Mouse (Mus musculus) hindbrain, embryonic 11.5 days (tissue): ENCODE measurements around the gene Micu1. TPM values are rescaled to one million over a fixed set of nuclear protein-coding genes. Genes with fewer than 3 reads are reported as not detected.

Source experiments
- ATAC-seq: fragments of 200-750 bp; cut with Nextera tagmentation; 2 replicates; pipeline ENCODE4 v1.8.0; 2017; ENCODE audit warnings: mild to moderate bottlenecking, moderate TSS enrichment, moderate library complexity; ENCODE audit not compliant: low FRiP score
- DNase-seq: peaks from one replicate; pipeline ENCODE4 v3.0.0-alpha.2; 2015; ENCODE audit warnings: low spot score
- H3K27ac ChIP-seq: fragments of 300-500 bp; sonication (generic); 2 replicates; pipeline ENCODE4 v1.5.1; 2014; ENCODE audit warnings: mild to moderate bottlenecking, low read depth, low read length
- H3K27me3 ChIP-seq: fragments of 300-500 bp; sonication (generic); 2 replicates; pipeline ENCODE4 v1.6.1; 2014; ENCODE audit warnings: mild to moderate bottlenecking, low read length, moderate library complexity, mixed read lengths; ENCODE audit not compliant: control insufficient read depth, insufficient read depth
- H3K36me3 ChIP-seq: fragments of 300-500 bp; sonication (generic); 2 replicates; pipeline ENCODE4 v1.6.1; 2014; ENCODE audit warnings: mild to moderate bottlenecking, low read length, moderate library complexity, mixed read lengths; ENCODE audit not compliant: control insufficient read depth, insufficient read depth
- H3K4me1 ChIP-seq: fragments of 300-500 bp; sonication (generic); replicated peaks from 2 replicates; pipeline ENCODE4 v1.6.1; 2014; ENCODE audit warnings: low read length, mixed read lengths; ENCODE audit not compliant: control insufficient read depth, insufficient read depth
- H3K4me2 ChIP-seq: fragments of 300-500 bp; sonication (generic); replicated peaks from 2 replicates; pipeline ENCODE4 v1.6.1; 2014; ENCODE audit warnings: mild to moderate bottlenecking, low read depth, low read length
- H3K4me3 ChIP-seq: fragments of 300-500 bp; sonication (generic); 2 replicates; pipeline ENCODE4 v1.5.1; 2014; ENCODE audit warnings: low read depth, low read length
- H3K9ac ChIP-seq: fragments of 300-500 bp; sonication (generic); 2 replicates; pipeline ENCODE4 v1.6.1; 2014; ENCODE audit warnings: low read depth, low read length
- H3K9me3 ChIP-seq: fragments of 300-500 bp; sonication (generic); 2 replicates; pipeline ENCODE4 v1.6.1; 2016; ENCODE audit warnings: low read length; ENCODE audit not compliant: control insufficient read depth
- WGBS: fragments of 180-500 bp; shearing (Covaris S2); extraction: QIAGEN DNeasy Blood & Tissue Kit; methylation state at CpG from one replicate; pipeline ENCODE4 v1.1.7; 2014; 5-methylcytosine and 5-hydroxymethylcytosine counted together
- polyA plus RNA-seq: library from polyadenylated mRNA; unstranded; fragments of >200 nt; fragmentation: Nextera tagmentation; extraction: Ambion mirVana; gene quantifications from 2 replicates; pipeline ENCODE4 v1.2.1, GENCODE M21; 2014

Micu1 gene
- polyA plus RNA-seq, 1 experiment from 2014 or later, result 69.0 TPM

DNA sequence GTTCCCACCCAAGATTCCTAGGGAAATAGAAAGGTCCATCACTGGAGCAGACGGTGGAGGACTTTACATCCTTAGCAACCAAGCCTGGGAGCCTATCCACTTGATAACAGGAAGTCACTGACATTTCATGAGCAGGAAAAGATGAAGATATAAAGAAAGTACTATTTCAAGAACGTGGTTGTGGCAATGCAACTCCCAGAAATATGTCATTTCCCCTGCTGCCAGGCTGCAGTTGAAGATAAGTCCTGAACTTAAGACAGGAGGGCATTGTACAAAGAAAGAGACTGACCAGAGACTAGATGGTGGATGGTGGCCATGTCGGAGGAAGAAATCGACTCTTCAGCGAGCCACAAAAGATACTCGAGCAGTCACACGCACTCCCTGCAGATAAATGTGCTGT lies 129.7 kb downstream of the Micu1 start:
- Histone ChIP-seq H3K4me3 (no peak overlapping the region), H3K27me3 (no peaks in the 10 kb centered on the region), H3K9me3 (no peaks in the 10 kb centered on the region), H3K27ac (no peak overlapping the region), H3K36me3 (peaks cover 8% of the 10 kb centered on the region), H3K4me2 (no peak overlapping the region), H3K4me1 (no peaks in the 10 kb centered on the region), H3K9ac (no peak overlapping the region)
- DNase-seq (no peak), ATAC-seq (no peak)
- 88% methylated on average over 7 of the region's 7 CpGs for WGBS

GRCm38 (mm10) chr10:59835301-59836155 lies 133.3 kb downstream of the Micu1 start:
- no peak for ATAC-seq
- Histone ChIP-seq H3K4me2 (no peak overlapping the region), H3K9ac (no peak overlapping the region), H3K36me3 (no peaks in the 10 kb centered on the region), H3K9me3 (no peaks in the 10 kb centered on the region), H3K27me3 (no peaks in the 10 kb centered on the region), H3K27ac (no peak overlapping the region), H3K4me1 (no peaks in the 10 kb centered on the region), H3K4me3 (no peak overlapping the region)
- no peak for DNase-seq
- 92% methylated on average over 14 of the region's 14 CpGs for WGBS

GRCm38 (mm10) chr10:59837490-59837889 lies 135.2 kb downstream of the Micu1 start:
- Histone ChIP-seq H3K4me1 (no peaks in the 10 kb centered on the region), H3K36me3 (no peaks in the 10 kb centered on the region), H3K4me3 (no peak overlapping the region), H3K9me3 (no peaks in the 10 kb centered on the region), H3K4me2 (no peak overlapping the region), H3K27me3 (no peaks in the 10 kb centered on the region), H3K27ac (no peak overlapping the region), H3K9ac (no peak overlapping the region)
- ATAC-seq (no peak), DNase-seq (no peak)
- WGBS, result 96% methylated on average over 5 of the region's 5 CpGs

- no peak overlapping the region for H3K9ac ChIP-seq
- H3K36me3 ChIP-seq, result no peaks in the 10 kb centered on the region
- no peak overlapping the region for H3K4me3 ChIP-seq
- no peak overlapping the region for H3K4me2 ChIP-seq
- ATAC-seq (no peak), DNase-seq (no peak)
- H3K27me3 ChIP-seq, result no peaks in the 10 kb centered on the region
- H3K9me3 ChIP-seq, result no peaks in the 10 kb centered on the region
- H3K27ac ChIP-seq, result no peak overlapping the region
- 95% methylated on average over 8 of the region's 8 CpGs for WGBS
- no peaks in the 10 kb centered on the region for H3K4me1 ChIP-seq
Measured at GRCm38 (mm10) chr10:59841434-59841833, 139.2 kb downstream of the Micu1 start.

GRCm38 (mm10) chr10:59843125-59843524 lies 140.8 kb downstream of the Micu1 start:
- Histone ChIP-seq H3K4me2 (no peak overlapping the region), H3K9ac (no peak overlapping the region), H3K4me3 (no peak overlapping the region), H3K9me3 (no peaks in the 10 kb centered on the region), H3K27ac (no peak overlapping the region), H3K4me1 (no peaks in the 10 kb centered on the region), H3K27me3 (no peaks in the 10 kb centered on the region), H3K36me3 (no peaks in the 10 kb centered on the region)
- ATAC-seq (no peak), DNase-seq (no peak)
- 30% methylated on average over 5 of the region's 5 CpGs for WGBS

GRCm38 (mm10) chr10:59844686-59845085 lies 142.4 kb downstream of the Micu1 start:
- Histone ChIP-seq H3K4me1 (no peaks in the 10 kb centered on the region), H3K36me3 (no peaks in the 10 kb centered on the region), H3K27me3 (no peaks in the 10 kb centered on the region), H3K27ac (no peak overlapping the region), H3K9ac (no peak overlapping the region), H3K9me3 (no peaks in the 10 kb centered on the region), H3K4me3 (no peak overlapping the region), H3K4me2 (no peak overlapping the region)
- DNase-seq (no peak), ATAC-seq (no peak)
- 91% methylated on average over 9 of the region's 9 CpGs for WGBS

- no peaks in the 10 kb centered on the region for H3K9me3 ChIP-seq
- no peaks in the 10 kb centered on the region for H3K4me1 ChIP-seq
- H3K4me3 ChIP-seq, result no peak overlapping the region
- no peaks in the 10 kb centered on the region for H3K36me3 ChIP-seq
- no peak overlapping the region for H3K4me2 ChIP-seq
- H3K27me3 ChIP-seq, result no peaks in the 10 kb centered on the region
- ATAC-seq (no peak), DNase-seq (no peak)
- WGBS, result 76% methylated on average over 6 of the region's 6 CpGs
- no peak overlapping the region for H3K9ac ChIP-seq
- H3K27ac ChIP-seq, result no peak overlapping the region
Measured at GRCm38 (mm10) chr10:59846416-59846815, 144.1 kb downstream of the Micu1 start.

GRCm38 (mm10) chr10:59848079-59848877 lies 146.0 kb downstream of the Micu1 start:
- 85% methylated on average over 11 of the region's 11 CpGs for WGBS
- ATAC-seq (no peak), DNase-seq (no peak)
- H3K27ac ChIP-seq, result no peak overlapping the region
- no peaks in the 10 kb centered on the region for H3K4me1 ChIP-seq
- H3K4me3 ChIP-seq, result no peak overlapping the region
- no peak overlapping the region for H3K4me2 ChIP-seq
- no peak overlapping the region for H3K9ac ChIP-seq
- H3K9me3 ChIP-seq, result no peaks in the 10 kb centered on the region
- no peaks in the 10 kb centered on the region for H3K36me3 ChIP-seq
- H3K27me3 ChIP-seq, result no peaks in the 10 kb centered on the region
